Mouse (Mus musculus) layer of hippocampus, adult 11-12 months (tissue): Measurements from ENCODE around the gene Mcl1.
A peak's percentile ranks its signal among the peaks of the same experiment; 100 is the strongest.
"Not testable (repeated sequence)": the region's sequence is repeated elsewhere in the genome, so short reads cannot be mapped to it uniquely, and the experiment has no call there.

Experiments used
- DNase-seq: peaks from one replicate; pipeline ENCODE4 v3.0.0; 2022; ENCODE audit warnings: low spot score

Gene Mcl1

DNA sequence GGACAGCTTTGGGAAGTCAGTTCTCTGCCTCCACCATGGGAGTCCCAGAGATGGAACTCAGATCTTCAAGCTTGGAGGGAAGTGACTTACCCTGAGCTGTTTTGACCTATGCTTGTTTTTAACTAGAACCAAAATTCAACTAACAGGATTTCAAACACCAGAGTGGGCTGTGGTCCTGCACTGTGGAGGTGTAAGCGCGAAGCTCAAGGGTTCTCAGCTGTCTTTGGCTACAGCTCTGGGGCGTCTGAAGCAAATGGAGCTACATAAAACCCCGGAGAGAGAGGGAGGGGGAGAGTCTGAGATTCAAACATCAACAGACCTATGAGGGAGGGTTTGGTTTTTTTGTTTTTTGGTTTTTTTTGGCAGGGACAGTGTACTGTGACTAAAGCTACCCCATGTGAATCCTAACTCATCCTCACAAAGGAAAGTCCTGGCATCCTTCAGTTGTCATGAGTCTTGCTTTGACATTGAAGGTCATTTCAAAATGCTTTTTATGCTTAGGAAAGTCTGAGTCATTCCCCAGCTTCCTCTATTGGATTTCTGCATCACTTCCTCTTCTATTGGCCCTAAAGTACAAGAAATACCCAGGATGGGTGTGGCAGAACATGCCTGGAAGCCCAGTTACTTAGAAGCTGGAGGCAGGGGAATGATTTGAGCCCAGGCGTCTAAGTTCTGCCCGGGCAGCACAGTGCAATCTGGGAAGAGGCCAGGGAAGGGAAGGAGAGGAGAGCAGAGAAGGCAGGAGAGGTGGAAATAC, 8.1 kb upstream of the Mcl1 start:
- DNase-seq, result no peak

DNA sequence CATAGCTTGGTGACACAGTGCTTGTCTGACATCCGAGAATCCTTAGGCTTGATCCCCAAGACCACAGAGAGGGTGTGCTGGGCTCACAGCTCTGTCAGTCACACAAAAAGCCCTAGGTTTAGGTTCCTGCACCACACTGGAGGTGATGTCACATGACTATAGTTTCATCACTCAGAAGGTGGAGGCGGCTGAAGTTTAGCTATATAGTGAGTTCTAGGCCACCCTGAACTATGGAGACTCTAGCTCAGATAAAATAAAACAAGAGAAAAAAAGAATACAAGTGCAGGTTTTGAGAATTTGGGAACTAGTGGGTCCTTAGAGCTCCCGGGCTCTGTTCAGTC, 7.6 kb upstream of the Mcl1 start:
- DNase-seq, result no peak

DNA sequence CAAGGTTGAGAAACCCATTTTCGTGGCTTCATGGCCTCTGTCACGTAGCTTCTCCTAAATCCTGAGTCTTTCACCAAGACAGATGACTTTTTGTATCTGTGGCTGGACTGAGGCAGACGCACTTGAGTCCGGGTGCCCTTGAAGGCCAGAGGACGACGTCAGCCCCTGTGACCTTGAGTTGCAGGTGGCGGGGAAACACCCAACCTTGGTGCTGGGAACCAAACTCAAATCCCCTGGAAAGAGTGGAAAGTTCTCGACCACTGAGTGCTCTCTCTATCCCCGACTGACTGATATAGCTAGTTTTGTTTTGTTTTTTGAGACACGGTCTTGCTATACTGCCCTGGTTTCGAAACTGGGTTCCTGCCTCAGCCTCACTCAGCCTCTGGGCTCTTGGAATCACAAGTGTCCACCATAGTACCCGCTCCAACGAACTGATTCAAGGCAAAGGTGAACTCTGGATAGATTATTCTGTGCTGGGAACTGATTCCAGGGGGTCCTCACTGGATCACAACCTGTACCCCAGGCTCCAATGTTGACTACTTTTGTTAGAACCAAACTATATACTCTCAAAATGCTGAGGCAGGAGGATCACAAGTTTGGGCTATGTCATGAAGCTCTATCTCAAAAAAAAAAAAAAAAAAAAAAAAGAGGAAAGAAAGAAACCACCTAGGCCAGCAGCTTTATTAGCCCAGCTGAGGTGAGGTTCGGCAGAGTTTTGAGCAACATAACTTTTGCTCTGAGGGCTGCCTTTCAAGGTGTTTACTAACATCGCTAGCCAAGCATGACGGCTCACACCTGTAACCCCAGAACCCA, 7.0 kb upstream of the Mcl1 start:
- no peak for DNase-seq

DNA sequence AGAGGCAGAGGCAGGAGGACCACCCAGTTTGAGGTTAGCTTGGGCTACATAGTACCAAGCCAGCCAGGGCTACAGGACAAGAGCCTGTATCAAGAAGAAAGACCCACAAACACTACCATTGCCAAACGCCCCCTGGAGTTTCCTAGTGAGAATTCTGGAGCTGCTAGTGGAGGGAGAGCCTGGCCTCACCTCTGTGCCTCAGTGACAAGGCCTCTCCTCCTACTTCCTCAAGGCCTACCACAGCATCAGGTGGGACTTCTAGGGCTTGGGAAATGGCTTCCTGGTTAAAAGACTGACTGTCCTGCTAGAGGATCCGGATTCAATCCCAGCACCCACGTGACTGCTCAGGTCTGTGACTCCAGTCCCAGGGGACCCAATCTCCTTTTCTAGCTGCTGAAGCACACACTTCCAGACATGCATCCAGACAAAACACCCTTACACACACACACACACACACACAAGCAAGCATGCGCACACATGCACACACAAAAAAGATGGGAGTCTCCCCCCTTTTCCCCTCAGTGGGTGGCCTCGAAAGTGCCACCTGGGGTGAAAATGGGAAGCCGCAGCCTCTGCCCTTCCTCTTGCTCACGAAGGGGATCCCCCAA, 6.3 kb upstream of the Mcl1 start:
- no peak for DNase-seq

DNA sequence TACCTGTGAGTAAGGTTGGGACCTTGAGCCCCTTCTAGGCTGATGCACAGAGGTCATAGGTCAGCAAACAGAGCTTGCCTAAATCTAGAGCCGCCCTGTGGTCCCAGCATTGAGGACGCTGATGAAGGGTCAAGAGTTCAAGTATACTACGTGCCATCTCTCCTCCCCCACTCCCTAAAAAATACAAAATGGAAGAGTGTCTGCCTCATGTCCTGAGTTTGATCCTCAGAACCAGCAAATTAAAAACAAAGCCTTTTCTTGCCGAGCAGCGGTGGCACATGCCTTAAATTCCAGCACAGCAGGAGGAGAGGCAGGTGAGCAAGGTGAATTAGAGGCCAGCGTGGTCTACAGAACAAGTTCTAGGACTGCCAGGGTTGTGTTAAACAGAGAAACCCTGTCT, 5.7 kb upstream of the Mcl1 start:
- no peak for DNase-seq

DNA sequence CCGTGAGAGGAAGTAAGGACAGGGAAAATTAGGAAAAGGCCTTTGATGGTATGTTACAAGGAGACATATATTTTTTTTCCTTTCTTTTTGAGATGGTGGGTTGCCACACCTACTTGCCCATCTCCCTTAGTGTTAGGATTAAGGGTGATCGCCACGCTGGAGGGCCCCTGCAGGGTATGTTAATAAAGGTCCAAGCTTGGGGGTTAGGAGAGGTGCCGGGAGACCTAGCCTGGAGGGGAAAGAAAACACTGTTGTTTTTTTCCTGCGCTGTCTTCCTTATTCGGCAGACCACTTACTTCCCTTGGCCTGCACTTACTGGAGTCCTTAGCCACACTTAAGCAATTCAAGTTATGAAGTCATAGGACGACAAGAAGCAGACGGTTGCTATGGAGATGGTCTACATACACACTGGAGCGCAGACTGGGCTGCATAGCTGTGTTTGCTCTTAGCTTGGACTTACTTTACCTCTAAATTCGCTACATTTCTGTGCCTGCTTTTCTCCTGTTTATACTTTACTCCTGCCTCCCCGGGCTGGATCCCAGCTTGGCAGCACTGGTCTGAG, 5.0 kb upstream of the Mcl1 start:
- DNase-seq, result no peak

DNA sequence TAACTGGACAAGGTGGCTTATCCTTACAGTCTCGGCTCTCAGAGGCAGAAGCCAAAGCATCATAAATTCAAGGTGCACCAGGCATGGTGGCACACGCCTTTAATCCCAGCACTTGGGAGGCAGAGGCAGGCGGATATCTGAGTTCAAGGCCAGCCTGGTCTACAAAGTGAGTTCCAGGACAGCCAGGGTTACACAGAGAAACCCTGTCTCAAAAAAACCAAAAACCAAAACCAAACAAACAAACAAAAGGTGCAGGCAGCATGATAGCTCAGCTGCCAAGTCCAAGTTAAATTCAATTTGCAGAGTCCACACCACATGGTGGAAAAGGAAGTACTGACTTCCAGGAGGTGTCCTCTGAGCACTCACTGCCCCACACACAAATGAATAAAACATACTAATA, 4.2 kb upstream of the Mcl1 start:
- DNase-seq, result not testable (repeated sequence)

DNA sequence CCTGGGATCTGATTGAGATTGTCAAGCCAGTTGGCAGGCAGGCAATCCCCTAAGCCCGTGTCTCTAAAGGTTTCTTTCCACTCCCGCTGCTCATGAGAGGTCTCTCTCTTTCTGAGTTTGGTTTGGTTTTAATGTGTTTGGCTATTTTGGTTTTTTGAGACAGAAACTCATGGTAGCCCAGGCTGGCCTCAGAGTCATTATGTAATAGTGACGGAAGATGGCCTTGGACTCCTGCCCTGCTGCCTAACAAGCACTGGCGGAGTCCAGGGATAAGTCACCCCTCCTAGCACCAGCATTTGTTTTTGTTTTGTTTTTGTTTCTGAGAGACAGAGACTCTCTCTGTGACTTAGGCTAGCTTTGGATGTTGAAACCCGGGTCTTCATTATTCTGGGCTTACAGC, 3.2 kb upstream of the Mcl1 start:
- DNase-seq, result no peak

DNA sequence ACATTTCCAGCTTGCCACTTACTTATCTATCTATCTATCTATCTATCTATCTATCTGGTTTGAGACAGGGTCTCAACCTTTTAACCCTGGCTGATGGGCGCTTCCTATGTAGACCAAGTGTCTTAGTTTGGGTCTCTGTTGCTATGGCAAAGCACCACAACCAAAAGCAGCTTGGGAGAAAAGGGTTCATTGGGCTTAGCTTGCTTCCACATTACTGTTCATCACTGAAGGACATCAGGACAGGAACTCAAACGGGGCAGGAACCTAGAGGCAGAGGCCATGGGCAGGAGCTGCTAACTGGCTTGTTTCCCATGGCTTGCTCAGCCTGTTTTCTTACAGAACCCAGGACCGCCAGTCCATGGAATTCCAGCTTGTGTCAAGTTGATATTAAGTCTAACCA, 1.5 kb upstream of the Mcl1 start:
- no peak for DNase-seq

DNA sequence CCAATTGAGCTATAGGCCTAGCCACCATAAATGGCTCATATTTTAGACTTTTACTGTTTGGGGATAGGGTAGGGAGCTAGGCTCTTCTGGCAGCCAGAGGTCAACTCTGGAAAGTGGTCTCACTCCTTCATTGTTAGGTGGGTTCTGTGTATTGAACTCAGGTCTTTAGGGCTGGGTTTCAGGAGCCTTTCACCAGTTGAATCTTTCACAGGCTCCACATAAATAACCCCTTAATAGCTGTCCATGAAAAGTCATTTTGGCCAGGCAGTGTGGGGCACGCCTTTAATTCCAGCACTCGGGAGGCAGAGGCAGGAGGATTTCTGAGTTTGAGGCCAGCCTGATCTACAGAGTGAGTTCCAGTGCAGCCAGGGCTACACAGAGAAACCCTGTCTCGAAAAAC, 877 bp upstream of the Mcl1 start:
- DNase-seq, result no peak

DNA sequence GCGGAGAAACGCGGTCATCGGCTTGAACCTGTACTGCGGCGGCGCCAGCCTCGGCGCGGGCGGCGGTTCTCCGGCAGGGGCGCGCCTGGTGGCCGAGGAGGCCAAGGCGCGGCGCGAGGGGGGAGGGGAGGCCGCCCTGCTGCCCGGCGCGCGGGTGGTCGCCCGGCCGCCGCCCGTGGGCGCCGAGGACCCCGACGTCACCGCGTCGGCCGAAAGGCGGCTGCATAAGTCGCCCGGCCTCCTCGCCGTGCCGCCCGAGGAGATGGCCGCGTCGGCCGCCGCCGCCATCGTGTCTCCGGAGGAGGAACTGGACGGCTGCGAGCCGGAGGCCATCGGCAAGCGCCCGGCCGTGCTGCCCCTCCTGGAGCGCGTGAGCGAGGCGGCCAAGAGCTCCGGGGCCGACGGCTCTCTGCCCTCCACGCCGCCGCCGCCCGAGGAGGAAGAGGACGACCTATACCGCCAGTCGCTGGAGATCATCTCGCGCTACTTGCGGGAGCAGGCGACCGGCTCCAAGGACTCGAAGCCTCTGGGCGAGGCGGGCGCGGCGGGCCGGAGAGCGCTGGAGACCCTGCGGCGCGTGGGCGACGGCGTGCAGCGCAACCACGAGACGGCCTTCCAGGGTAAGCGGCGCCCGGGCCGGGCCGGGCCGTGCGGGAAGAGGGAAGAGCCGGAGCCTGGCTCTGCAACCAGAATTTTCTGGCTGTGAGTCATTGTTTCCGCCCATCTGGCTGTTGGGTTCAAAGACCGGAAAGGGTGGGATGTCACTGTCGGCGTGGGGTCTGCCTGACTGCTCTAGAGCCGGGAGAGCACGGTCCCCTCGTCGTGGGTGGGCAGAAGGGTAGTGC, 502 bp downstream of the Mcl1 start:
- DNase-seq, result peak; percentile 63

DNA sequence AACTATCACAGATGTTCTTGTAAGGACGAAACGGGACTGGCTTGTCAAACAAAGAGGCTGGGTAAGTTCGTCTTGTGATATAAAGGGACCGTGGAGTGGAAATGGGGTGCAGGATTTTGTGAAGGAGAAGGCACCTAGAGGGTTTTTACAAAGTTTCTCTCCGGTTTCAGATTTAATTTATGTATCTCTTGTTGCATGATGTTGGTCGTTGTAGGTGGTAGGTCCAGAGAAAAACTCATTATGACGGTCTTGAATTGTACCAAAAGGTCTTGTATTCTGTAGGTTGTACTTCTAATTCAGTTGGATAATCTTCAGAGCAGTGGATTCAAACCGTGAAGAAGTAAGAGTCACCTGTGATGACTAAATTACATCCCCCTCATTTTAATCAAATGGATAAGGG, 1.4 kb downstream of the Mcl1 start:
- DNase-seq, result no peak

DNA sequence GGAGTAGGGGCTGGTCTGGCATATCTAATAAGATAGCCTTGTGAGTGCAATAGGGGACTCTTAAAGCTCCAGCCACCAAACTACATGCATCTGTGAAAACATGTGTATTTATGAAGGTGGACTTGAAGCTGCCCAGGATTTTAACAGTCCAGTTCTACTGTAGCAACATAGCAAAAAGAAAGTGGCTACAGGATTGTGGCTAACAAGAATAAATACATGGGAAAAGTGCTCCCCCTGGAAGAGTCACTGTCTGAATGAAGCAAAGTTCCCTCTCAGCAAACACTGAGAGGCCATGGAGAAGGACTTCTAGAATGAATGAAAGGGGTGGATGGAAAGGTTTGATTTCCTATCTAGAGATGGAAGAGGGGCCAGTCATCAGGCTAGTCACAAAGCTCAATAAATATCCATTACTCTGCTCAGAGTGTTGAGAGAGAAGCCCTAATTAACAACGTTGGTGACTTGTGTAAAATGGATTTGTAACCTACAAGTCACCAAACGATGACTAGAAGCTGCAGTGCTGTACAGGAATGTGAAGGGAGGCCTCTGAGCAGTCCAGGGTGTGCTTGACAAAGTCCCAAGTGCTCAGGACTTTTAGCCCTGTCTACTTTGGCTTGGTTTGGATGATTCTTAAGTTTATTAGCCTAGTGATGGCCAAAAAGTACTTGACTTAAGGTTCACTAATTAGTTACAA, 2.3 kb downstream of the Mcl1 start:
- DNase-seq, result no peak

DNA sequence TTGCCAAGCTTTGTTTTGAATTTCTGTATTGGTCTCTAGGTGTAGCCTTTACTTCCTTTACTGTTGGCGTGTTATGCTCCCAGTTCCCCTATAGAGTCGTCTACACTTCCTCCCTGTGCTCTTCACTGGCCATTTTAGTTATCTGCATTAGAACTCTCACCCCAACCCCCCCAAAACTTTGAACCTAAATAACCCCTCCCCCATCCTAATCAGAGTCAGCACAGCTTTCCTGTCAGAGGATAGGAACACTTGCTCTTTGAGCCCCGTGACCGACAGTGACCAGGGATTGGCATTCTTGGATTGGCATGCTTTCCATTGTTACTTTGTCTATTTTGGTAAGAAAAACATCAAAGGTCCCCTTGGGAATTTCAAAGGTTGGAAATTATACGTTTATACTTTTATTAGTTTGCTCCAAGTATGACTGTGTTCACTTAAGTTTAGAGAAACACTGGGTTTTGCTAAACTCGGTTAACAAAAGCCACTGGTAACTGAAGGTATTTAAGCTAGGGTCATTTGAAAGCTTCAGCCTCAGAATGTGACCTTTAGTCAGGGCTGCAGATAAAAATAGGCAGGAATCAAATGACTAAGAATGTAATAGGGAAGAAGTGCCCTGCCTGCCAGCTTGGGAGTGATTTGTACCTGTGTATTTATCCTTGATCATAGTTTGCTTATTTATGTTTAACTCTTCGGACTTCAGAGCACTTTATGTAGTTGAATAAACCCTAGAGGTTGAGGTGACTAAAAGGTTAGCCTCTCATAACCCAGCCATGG, 3.5 kb downstream of the Mcl1 start:
- DNase-seq, result no peak

DNA sequence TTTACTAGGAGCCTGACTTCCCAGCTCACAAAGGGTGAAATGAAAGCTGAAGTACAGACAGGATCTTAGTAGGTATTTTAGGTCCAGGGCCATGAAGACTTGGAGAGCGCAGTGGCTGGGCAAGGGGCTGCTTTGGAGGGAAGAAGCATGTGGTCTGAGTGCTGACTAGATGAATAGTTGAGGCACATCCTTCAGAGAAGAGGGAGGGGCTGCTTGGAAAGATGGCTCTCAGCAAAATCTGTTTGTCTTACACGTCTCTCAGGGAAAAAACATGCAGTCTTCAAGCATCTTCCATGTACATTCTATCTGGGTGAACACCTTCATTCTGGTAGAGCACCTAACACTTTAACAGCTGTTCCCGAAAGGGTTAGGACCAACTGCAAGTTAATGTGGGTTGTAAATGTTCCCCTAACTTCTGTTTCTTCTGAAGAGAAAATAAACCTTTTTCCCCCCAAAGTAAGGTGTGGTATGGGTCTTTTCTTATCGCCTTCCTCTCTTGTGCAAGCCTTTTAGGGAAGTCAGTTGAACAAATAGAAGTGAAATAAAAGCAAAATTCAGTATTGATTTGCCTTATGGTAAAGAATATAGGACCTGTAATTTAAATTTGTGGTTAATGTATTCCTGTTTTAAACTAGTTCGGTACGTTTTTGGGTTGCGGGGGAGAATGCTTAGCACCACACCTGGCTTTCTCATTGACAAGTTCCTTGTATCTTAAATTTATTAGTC, 4.3 kb downstream of the Mcl1 start:
- DNase-seq, result no peak

DNA sequence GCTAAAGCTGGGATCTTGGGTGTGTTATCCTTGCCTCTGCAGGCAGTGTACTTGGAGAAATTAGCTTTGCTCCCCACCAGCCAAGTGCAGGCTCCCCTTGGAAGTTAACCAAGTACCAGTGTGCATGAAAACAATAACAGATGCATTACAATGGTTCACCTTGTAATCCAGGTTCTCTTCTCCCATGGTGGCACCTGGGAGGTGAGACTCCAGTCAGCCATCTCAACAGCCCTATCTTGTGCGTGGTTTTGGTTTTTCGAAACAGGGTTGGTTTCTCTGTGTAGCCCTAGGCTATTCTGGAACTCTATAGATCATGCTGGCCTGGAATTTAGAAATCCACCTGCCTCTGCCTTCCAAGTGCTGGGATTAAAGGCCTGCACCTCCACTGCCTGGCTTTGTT, 4.9 kb downstream of the Mcl1 start:
- no peak for DNase-seq

DNA sequence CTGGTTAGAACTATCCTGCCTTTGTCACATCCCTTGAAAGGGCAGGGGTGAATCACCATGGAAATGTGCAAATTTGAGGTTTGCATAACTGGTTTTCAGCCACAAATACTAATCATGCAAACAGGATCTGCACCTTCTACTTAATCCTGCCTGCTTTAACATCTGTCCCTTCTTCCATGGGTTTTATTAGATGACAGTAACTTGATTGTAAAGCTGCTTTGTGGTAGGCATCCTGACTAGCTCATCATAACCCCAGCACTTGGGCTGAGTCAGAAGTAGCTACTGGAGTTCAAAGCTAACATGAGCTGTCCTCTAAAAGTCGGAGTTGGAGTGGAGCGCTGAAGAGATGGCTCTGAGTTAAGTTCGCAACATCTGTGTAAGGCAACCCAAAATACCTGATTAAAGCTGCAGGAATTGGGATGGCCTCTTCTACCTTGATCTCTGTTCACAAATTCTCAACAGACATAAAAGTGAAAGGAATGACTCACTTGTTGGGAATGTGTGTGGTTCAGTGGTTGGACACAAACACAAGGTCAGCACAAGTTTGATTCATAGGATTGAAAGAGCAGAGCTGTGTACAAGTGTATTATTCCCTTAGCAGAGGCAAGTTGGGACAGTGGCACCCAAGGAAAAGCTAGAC, 5.5 kb downstream of the Mcl1 start:
- DNase-seq, result no peak

DNA sequence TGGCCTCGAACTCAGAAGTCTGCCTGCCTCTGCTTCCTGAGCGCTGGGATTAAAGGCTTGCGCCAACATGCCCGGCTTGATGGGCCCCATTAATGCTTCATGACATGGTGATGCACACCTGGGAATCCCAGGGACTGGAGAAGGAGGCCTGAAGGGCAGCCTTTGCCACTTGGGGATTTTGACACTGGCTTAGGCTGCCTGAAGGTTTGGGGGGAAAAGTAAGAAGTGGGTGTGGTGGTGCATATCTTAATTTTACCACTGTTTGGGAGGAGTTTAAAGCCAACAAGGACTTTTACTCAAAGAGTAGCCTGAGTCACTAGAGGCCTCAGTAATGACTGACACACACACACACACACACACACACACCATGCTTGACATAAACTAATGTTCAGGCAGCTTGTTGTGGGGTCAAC, 6.4 kb downstream of the Mcl1 start:
- DNase-seq, result no peak

DNA sequence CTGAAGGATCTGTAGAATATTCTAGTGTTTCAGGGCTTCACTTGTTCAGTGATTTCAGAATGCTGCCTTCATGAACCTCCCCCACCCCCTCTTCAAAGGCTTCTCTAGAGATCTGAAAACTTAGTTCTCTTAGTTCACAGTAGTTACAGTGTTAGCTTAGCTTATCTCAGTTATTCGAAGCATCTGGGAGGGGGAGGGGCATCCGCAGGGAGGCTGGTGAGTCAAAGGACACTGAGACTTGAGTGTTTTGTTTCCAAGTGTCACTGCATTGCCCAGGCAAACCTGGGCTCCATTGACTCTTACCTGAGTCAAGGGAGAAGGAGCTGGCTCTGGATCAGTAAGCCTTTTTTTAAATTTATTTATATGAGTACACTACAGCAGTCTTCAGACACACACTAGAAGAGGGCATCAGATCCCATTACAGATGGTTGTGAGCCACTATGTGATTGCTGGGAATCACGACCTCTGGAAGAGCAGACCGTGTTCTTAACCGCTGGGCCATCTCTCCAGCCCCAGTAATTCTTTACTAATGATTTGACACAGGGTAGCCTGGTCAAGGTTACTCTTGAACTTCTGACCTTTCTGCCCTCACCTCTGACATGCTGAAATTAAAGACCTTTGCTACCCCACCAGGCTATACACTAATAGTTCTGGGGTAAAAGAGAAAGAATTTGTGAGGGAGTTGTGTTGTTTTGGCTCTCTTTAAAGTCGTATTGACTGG, 7.7 kb downstream of the Mcl1 start:
- DNase-seq, result no peak
